Mouse (Mus musculus): ENCODE data around the gene Ccnd3.

- no peak for TF ChIP-seq CTCF (IDR thresholded peaks at IDR 0.05; ENCODE audit: borderline replicate concordance, control insufficient read depth, extremely low read depth, insufficient read depth, low read length, poor library complexity)
- no peak for TF ChIP-seq POLR2A (IDR thresholded peaks at IDR 0.05; ENCODE audit: control insufficient read depth, extremely low read depth, insufficient read depth, low read length, poor library complexity)
Measured at GRCm38 (mm10) chr17:47602289-47602688, 97.4 kb downstream of the Ccnd3 start.

Measured in thymus, adult 2 months (tissue).